Mouse (Mus musculus): Measurements from ENCODE around the gene Trip10.
"Not testable (repeated sequence)": the region's sequence is repeated elsewhere in the genome, so short reads cannot be mapped to it uniquely, and the experiment has no call there.

Trip10 gene

GRCm38 (mm10) chr17:57262901-57263550, 13.8 kb downstream of the Trip10 start:
- no peak for DNase-seq (ENCODE audit: low read depth, low spot score)

- no peak for DNase-seq (ENCODE audit: low read depth, low spot score)
Observed at GRCm38 (mm10) chr17:57264164-57264563, 14.9 kb downstream of the Trip10 start.

- DNase-seq (ENCODE audit: low read depth, low spot score) = peak; percentile 50
Observed at GRCm38 (mm10) chr17:57264972-57265945, 16.0 kb downstream of the Trip10 start.

GRCm38 (mm10) chr17:57267556-57268126, 18.4 kb downstream of the Trip10 start:
- DNase-seq (ENCODE audit: low read depth, low spot score) = peak; percentile 81

GRCm38 (mm10) chr17:57271301-57271700, 22.0 kb downstream of the Trip10 start:
- DNase-seq (ENCODE audit: low read depth, low spot score) = peak; percentile 24

- DNase-seq (ENCODE audit: low read depth, low spot score) = no peak
Observed at GRCm38 (mm10) chr17:57273846-57274245, 24.6 kb downstream of the Trip10 start.

GRCm38 (mm10) chr17:57274686-57275085, 25.4 kb downstream of the Trip10 start:
- DNase-seq (ENCODE audit: low read depth, low spot score) = peak; percentile 50

- peak; percentile 88 for DNase-seq (ENCODE audit: low read depth, low spot score)
Observed at GRCm38 (mm10) chr17:57275111-57275996, 26.1 kb downstream of the Trip10 start.

- no peak for DNase-seq (ENCODE audit: low read depth, low spot score)
Observed at GRCm38 (mm10) chr17:57275997-57276351, 26.7 kb downstream of the Trip10 start.

GRCm38 (mm10) chr17:57276634-57277121, 27.4 kb downstream of the Trip10 start:
- peak; percentile 95 for DNase-seq (ENCODE audit: low read depth, low spot score)

- DNase-seq (ENCODE audit: low read depth, low spot score) = not testable (repeated sequence)
Observed at GRCm38 (mm10) chr17:57277598-57278261, 28.5 kb downstream of the Trip10 start.

GRCm38 (mm10) chr17:57278537-57278936, 29.3 kb downstream of the Trip10 start:
- DNase-seq (ENCODE audit: low read depth, low spot score) = no peak

GRCm38 (mm10) chr17:57278943-57279590, 29.8 kb downstream of the Trip10 start, which contains the start of gene Vav1:
Gene Vav1, plus strand, starts transcription at chr17:57279100.
- no peak for DNase-seq (ENCODE audit: low read depth, low spot score)

GRCm38 (mm10) chr17:57279591-57280224, 30.5 kb downstream of the Trip10 start:
- DNase-seq (ENCODE audit: low read depth, low spot score) = no peak

GRCm38 (mm10) chr17:57280411-57280810, 31.2 kb downstream of the Trip10 start:
- DNase-seq (ENCODE audit: low read depth, low spot score) = no peak

GRCm38 (mm10) chr17:57283906-57284305, 34.7 kb downstream of the Trip10 start:
- no peak for DNase-seq (ENCODE audit: low read depth, low spot score)

GRCm38 (mm10) chr17:57285077-57285476, 35.8 kb downstream of the Trip10 start:
- DNase-seq (ENCODE audit: low read depth, low spot score) = no peak

GRCm38 (mm10) chr17:57286718-57287355, 37.6 kb downstream of the Trip10 start:
- no peak for DNase-seq (ENCODE audit: low read depth, low spot score)

GRCm38 (mm10) chr17:57289252-57289651, 40.0 kb downstream of the Trip10 start:
- no peak for DNase-seq (ENCODE audit: low read depth, low spot score)

Data from 3T3-L1 (cell line).